Mouse (Mus musculus) left cerebral cortex, postnatal 4 days (tissue): ENCODE data around the gene Extl2. TPM values are rescaled to one million over a fixed set of nuclear protein-coding genes. Genes with fewer than 3 reads are reported as not detected.

Experiments
- DNase-seq: peaks from one replicate; pipeline ENCODE4 v3.0.0-alpha.2; 2022
- intact Hi-C: fragments of 180-260 bp; cut with DNase I; formaldehyde crosslinking; loops from one replicate; pipeline ENCODE4 v1.15.1; 2025
- total RNA-seq, 2 experiments: library from RNA; stranded (reverse); gene quantifications; 2 replicates each; pipeline ENCODE4 v1.2.3; 2021

Extl2 gene
- total RNA-seq, 2 experiments from 2014 or later = 31.9 to 35.2 TPM

- DNase-seq = no peak
- intact Hi-C loops = no loop called here
Observed at GRCm38 (mm10) chr3:116006284-116006977, 831 bp upstream of the Extl2 start.

GRCm38 (mm10) chr3:116007941-116008440 lies 729 bp downstream of the Extl2 start:
- intact Hi-C loops = no loop called here
- DNase-seq = peak; percentile 81

- intact Hi-C loops = no loop called here
- DNase-seq = no peak
Observed at GRCm38 (mm10) chr3:116009622-116010344, 2.5 kb downstream of the Extl2 start.

GRCm38 (mm10) chr3:116014901-116015300 lies 7.6 kb downstream of the Extl2 start:
- DNase-seq = no peak
- intact Hi-C loops = no loop called here

GRCm38 (mm10) chr3:116016116-116016515 lies 8.9 kb downstream of the Extl2 start:
- intact Hi-C loops = no loop called here
- DNase-seq = no peak

GRCm38 (mm10) chr3:116018606-116019005 lies 11.3 kb downstream of the Extl2 start:
- intact Hi-C loops = no loop called here
- DNase-seq = peak; percentile 14

GRCm38 (mm10) chr3:116019136-116019535 lies 11.9 kb downstream of the Extl2 start:
- no peak for DNase-seq
- intact Hi-C loops = no loop called here

GRCm38 (mm10) chr3:116024236-116024635 lies 17.0 kb downstream of the Extl2 start:
- no peak for DNase-seq
- intact Hi-C loops = no loop called here

- intact Hi-C loops = no loop called here
- no peak for DNase-seq
Observed at GRCm38 (mm10) chr3:116024669-116025068, 17.4 kb downstream of the Extl2 start.

- intact Hi-C loops = no loop called here
Observed at GRCm38 (mm10) chr3:116025701-116026100, 18.4 kb downstream of the Extl2 start.

GRCm38 (mm10) chr3:116026996-116027395 lies 19.7 kb downstream of the Extl2 start:
- intact Hi-C loops = no loop called here
- DNase-seq = no peak

More at GRCm38 (mm10) chr3:116025701-116026100, 18.4 kb downstream of the Extl2 start:
- DNase-seq = no peak

- intact Hi-C loops = loop anchor here (5.0 kb wide), 1 partner anchor 457 kb away; no protein-coding TSS in a partner anchor
- DNase-seq = no peak
Observed at GRCm38 (mm10) chr3:116030152-116030788, 23.0 kb downstream of the Extl2 start.

GRCm38 (mm10) chr3:116033218-116033870 lies 26.1 kb downstream of the Extl2 start:
- no peak for DNase-seq
- intact Hi-C loops = loop anchor here (5.0 kb wide), 1 partner anchor 454 kb away; no protein-coding TSS in a partner anchor

GRCm38 (mm10) chr3:116033871-116034222 lies 26.6 kb downstream of the Extl2 start:
- intact Hi-C loops = loop anchor here (5.0 kb wide), 1 partner anchor 453 kb away; no protein-coding TSS in a partner anchor
- DNase-seq = no peak

- intact Hi-C loops = loop anchor here (5.0 kb wide), 1 partner anchor 212 kb away; the partner anchor contains the start of gene Gpr88
- no peak for DNase-seq
Observed at GRCm38 (mm10) chr3:116040776-116041175, 33.5 kb downstream of the Extl2 start.

GRCm38 (mm10) chr3:116046000-116046399 lies 38.7 kb downstream of the Extl2 start:
- no peak for DNase-seq
- intact Hi-C loops = no loop called here

GRCm38 (mm10) chr3:116047034-116047433 lies 39.8 kb downstream of the Extl2 start:
- intact Hi-C loops = no loop called here
- no peak for DNase-seq

GRCm38 (mm10) chr3:116057078-116057477 lies 49.8 kb downstream of the Extl2 start:
- intact Hi-C loops = no loop called here
- DNase-seq = no peak

GRCm38 (mm10) chr3:116060320-116060719 lies 53.1 kb downstream of the Extl2 start:
- DNase-seq = no peak
- intact Hi-C loops = no loop called here

- intact Hi-C loops = no loop called here
Observed at GRCm38 (mm10) chr3:116062141-116062540, 54.9 kb downstream of the Extl2 start.

GRCm38 (mm10) chr3:116072584-116072983 lies 65.3 kb downstream of the Extl2 start:
- intact Hi-C loops = no loop called here
- no peak for DNase-seq

More at GRCm38 (mm10) chr3:116062141-116062540, 54.9 kb downstream of the Extl2 start:
- no peak for DNase-seq
